Mouse (Mus musculus) kidney, postnatal 36 days (tissue): ENCODE data around the gene Adk.
A peak's percentile ranks its signal among the peaks of the same experiment; 100 is the strongest.

Source experiments
- DNase-seq, 2 experiments: peaks; one replicate each; pipeline ENCODE4 v3.0.0; 2021 to 2022; ENCODE audit warnings: mixed read lengths in 2 of 2

Adk gene

DNA sequence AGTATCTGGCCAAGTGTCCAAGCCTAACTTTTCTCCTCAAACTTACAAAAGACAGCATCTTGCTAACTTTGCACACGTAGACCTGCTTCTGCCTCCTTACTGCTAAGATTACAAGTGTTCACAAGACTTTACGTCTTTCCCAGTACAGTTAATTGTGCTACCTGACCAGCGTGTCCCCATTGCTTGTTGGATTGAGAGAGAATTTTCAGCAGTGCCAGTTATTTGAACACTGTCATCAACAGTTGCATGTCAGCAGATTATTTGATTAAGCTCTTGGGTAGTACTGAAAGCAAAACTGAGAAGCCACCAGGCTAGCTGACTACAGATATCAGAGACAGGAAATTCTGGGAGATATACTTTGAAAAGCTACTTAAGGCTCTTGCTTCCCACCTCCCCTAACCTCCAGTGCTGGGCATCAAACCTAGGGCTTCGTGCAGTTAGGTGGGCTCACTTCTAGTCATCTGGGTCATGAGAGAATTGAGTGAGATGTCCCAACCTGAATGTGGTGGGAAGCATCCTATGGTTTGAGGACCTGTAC, 50.4 kb downstream of the Adk start:
- no peak for DNase-seq

DNA sequence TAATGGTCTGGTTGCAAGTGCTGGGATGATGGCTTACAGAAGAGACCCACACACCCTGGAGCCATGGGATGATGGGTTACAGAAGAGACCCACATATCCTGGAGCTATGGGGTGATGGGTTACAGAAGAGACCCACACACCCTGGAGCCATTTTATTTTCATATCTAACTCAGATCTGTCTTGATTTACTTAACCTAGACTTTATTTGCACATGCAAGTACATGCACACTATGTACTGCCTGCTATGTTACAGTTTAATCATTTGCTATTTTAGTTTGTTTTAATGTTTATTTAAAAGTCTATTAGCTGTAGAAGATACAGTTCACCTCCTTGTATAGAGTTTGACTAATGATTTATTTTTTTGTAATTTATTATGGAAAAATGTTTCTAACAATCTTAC, 52.7 kb downstream of the Adk start:
- DNase-seq, result no peak

DNA sequence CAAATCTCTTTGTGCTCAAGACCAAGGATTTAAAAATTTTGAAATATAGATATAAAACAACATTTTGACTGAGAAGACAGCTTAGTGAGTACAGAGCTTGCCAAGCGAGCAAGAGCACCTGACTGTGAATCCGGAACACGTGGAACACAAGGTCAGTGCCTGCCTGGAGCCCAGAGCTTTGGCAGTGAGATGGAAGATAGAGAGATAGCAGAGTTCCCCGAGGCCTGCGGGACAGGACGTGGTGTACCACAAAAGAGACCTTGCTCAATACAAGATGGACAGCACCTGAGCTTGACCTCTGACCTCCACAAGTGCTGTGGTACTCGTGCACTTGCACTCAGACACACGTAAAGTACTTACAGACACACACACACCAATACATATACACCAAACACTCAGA, 54.2 kb downstream of the Adk start:
- DNase-seq, result peak; percentile 68 to 77

DNA sequence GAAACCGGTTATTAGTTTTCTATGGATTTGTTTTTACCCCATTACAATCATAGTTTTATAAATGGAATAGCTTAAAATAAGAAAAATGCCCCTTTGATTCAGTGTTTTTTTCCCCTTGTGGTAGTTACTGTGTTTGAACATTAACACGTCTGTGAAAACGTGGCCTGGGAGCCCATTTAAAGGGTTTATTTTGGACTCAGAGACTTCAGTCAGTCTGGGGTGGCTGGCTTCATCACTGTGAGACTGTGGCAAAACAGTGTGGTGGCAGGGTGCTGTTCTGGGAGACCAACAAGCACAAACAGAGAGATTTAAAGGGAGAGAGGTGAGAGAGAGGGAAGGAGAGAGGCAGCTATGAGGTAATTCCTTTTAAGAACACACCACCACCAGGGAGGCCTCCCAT, 55.2 kb downstream of the Adk start:
- peak; percentile 41 to 64 for DNase-seq

DNA sequence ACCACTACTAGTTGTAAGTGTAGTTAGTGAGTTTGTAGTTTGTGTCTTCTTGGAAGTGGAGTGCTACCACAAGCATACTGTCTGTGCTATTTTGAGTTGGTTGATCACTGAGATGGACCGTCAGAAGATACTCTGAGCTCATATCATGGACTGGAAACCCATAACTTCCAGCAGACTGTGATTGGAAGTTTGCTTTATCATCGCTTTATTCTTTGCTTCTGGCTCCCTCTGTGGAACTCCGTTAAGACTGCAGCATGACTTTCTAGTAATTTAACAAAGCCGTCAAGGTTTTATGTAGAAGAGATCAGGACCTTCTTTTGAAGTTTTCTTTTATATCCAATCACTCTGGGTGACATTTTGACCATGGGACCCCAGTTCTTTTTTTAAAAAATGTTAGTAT, 58.1 kb downstream of the Adk start:
- DNase-seq, result peak in 1 of 2 experiments; percentile 33

DNA sequence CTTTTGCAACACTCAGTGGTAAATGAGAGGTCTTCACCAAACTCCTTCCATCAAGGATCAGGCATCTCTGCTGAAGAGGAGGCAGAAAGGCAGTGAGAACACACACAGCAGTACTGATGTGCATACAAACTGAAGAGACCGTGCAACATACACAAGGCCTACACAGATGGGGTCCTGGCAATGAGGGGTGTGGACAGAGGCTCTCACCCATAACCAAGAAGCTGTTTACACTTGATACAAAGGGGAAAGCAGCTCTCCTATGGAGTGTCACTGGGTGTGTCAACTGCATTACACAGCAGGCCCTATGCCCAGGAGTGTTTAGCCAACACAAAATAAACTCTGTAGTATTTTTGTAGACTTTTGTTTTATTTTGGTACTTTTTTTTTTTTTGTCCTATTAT, 59.1 kb downstream of the Adk start:
- DNase-seq, result no peak

DNA sequence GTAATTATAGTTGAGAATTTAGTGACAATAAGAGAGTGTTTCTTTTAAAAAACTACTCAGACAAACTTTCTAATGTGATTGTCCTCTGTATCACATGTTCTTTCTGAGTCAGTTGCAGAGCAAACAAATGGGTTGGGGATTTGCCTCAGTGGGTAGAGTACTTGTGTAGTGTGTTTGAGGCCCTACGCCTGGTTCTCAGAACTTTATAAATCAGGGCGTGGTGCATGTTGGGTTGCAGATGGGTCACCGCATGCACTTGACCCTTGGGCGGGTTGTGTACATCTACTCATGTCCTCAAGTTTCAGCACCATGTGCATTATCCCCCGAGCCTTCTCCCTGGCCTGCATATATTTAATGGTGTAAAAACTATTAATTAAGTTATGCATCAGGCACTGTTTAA, 59.8 kb downstream of the Adk start:
- no peak for DNase-seq

DNA sequence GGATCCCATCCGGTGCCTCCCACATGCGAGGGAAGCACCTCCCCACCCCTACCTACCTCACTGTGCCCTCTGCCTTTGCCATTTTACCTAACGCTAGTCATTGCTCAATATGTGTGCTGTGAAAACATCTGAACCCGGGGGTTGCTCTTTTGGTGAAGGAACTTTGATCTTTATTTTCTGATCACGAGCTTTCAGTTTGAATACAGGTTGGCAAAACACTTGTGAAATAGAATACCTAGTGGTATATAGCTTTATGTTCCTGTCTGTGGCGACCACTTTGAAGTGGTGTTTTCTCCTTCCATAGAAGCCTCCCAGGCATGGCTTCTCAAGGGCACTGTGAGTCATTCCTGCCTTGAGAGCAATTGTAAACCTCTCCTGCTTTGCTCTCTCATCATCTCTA, 60.4 kb downstream of the Adk start:
- peak in 1 of 2 experiments; percentile 57 for DNase-seq

DNA sequence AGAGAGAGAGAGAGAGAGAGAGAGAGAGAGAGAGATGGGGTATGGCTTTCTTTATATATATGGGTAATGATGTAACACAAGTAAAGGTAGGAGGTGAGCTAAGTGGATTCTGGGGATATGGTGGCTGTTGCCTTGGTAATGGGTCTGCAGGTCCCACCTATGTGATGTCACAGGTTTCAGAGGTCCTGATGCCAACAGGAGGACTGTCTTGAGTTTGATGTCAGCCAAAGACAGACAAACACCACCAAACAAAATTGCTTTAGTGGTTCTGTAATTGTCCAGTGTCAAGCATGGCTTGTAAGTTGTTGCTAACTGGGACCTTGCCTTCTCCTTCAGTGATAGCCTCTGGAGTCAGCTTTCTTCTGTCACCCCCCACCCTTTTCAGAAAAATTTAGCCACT, 62.0 kb downstream of the Adk start:
- no peak for DNase-seq

DNA sequence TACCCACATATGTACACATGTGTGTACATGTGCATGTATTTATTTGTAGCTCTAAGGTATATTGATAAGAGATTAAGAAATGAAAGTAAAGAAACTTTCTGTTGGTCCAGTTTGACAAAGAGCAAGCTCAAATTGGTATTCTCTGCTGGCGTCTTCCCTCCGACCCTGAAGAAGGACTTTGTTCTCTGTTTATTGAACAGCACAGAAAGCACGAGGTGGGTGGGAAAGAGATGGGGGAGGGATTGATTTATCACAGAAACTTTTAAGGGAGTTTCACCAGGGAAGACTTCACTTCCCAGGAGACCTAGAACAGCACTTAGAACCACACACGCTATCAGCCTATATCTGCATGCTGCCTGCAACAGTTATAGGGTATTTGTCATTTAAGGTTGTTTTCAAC, 62.9 kb downstream of the Adk start:
- DNase-seq, result peak; percentile 36 to 46

DNA sequence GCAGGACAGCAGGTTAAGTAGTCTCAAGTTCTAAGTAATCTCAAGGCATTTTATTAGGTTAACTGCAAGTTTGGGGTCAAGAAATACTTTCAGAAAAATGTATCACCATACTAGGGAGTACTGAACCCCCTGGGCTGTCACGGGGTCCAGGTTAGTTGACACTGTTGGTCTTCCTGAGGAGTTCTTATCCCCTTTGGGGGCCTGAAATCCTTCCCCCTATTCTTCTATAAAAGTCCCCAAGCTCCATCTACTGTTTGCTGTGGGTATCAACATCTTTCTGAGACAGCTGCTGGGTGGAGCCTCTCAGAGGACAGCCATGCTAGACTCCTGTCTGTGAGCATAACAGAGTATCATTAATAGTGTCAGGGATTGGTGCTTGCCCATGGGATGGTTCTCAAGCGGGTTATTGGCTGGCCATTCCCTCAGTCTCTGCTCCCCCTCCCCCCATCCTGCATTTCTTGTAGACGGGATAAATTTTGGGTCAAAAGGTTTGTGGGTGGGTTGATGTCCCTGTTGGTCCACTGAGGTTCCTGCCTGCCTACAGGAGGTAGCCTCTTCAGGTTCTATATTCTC, 63.6 kb downstream of the Adk start:
- DNase-seq, result peak; percentile 40 to 67

DNA sequence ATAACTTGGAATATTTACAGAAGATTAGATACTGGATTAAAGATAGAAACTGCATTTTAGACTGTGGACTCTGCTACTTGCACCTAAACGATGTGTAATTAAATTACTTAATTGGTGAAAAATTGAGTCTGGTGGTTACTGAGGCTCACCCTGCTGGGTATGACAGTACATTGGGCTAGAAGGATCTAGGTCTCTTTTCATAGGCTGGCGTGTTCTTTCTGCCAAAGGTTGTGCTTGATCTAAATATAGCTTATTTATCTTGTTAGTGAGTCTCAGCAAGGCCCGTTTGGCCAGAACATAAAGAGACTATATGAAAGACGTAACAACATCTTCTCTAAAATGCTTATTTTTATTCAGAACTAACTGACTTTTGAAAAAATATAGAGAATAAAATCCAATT, 65.7 kb downstream of the Adk start:
- DNase-seq, result no peak

DNA sequence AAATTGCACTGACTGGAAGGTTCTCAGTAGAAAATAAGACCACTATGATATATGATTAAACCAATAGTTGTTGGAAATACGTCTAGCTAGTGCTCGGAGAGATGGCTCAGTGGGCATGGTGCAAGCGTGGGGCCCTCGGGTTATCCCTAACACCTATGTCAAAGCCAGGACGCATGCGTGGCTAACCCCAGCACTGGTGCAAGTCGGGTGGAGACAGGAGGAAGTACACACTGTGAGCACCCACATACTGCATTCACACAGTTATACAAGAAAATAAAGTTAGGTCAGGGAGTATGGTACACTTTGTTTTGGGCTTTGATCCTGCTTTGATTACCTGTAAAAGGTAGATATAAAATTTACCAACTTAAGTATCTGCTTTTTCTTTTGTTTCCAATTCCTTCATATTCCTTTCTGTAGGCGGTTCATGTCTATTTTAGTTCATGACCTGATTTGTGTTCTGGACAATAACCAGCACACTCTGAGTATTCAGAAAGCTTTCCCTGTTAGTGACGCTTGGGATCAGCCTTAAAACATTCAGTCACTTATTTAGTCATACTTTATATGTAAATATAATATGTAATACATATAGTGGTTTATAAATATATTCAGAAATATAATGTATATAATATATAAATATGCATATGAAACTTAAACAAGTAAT, 67.4 kb downstream of the Adk start:
- DNase-seq, result no peak

DNA sequence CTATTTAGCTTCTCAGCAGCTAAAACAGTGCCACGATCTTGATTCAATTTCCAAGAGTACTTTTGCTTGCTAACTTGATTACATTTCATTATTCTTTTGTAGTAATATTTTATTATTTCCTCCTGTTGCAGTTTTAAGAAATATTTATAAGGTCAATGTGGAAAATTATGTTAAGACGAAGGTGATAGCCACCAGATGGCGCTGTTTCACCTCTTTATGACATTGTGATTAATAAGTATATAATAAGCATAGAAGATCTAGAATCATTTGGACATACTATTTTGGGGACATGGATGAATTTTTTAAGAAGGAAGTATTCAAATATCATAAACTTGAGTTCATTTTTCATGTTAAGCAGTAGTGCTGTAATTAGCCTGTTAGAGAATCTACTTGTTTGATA, 68.1 kb downstream of the Adk start:
- peak; percentile 37 to 78 for DNase-seq

DNA sequence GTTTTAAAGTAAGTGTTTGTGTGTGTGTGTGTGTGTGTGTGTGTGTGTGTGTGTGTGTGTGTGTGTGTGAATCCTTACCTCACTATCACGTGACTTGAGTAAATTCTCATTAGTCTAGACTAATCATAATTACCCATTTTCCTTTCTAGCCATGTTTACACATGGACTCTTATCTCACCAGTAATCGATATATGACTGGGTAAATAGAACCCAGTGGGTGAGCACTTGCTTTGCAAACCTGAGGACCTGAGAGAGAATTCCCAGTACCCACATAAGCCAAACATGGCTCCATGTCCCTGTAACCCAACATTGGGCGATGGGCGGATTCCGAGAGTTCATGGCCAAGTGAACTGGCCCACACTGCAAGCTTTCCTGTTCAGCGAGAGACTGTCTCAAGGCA, 74.8 kb downstream of the Adk start:
- DNase-seq, result no peak

DNA sequence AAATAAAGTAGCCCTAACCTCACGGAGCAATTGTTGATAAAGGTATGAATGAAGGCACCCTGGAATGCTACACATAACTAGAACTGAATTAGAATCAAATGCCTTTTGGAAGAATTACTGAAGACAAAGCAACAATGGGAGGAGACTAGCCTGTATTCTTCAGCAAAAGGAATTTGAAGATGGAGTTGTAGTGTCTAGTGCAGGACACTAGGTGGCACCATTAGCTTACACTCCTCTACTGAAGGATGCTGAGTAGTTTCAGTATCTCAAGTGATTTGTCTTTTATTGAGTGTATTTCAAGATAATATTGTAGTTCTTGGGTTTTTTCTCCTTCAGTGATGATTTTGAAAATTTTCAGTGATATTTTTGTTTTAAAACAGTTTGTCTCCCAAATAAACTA, 84.5 kb downstream of the Adk start:
- peak; percentile 58 to 69 for DNase-seq

DNA sequence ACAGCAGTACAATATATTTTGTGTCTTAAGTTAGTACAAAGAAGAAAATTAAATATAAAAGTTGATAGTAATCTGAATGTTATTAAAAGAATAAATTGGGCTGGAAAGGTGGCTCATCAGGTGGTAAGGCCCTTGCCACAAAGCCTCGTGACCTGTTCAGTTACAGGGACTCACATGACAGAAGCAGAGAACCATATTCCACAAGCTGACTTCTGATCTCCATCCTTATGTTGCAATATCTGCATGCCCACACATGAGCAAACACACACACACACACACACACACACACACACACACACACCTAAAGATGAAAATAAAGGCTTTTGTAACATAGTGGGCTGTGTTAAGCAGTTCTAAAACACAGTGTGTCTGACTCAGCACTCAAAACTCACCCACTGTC, 90.2 kb downstream of the Adk start:
- no peak for DNase-seq

DNA sequence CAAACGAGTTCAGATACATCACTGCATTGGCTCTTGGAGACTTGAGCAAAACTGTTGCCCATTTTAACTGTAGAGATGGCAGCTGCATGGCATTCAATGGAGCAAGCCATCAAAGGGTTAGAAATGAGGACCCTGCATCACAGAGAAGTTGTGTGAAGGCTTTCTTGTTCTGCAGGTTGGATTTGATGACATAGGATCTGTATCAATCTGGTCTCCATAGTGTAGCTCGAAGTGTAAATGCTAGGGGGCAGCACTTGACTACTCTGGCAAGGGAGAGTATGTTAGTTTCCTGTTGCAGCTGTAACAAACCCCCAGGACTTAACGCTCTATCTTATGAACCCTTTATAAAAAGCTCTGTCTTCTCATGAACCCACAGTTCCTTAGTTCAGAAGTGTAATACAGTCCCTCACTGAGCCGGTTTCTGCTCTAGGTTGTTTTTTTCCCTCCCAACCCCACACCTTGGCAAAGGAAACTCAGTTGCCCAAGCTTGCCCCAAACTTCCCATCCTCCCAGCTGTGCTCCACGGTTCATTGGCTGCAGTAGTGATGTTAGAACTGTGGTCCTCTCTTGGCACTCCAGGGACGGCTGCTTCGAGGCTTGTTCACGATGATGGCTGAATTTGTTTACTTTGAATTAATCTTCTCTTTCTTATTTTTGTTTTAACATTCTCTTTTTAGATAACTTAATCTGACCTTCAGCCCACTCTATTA, 91.2 kb downstream of the Adk start:
- peak; percentile 33 to 60 for DNase-seq

DNA sequence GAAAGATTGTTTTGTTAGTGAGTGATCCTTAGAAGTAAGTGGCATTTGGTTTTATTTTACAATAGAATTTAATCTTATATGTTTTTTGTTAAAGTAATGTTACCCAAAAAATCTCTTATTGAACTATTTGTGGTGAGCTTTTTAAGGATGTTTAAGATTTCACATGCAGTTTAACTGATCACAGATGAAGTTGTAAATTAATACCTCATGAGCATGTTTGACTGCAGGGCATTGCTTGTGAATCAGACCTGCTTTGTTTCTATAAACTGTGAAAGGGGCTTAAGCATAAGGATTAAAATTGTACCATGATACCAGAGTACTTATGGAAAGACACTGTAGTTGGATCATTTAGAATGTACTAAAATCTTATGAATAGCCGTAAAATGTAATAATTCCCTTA, 94.8 kb downstream of the Adk start:
- DNase-seq, result no peak

DNA sequence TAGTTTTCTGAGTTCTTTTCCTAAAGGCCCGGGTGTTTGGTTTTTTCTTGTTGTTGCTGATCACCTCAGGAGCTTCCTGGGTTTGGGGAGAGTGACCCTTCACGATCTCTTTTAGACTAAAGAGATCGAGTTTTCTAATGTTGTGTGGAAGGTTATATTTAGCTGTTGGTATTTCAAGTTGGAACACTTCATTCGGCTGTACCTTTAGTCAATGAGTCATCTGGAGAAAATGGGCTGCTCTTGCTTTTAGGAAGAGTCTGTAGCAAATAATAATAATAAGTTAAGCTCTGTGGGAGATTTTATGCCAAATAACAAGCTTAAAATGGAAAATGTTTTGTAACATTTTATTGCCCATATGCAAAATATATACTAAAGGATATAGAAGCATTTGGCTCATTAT, 97.9 kb downstream of the Adk start:
- no peak for DNase-seq

DNA sequence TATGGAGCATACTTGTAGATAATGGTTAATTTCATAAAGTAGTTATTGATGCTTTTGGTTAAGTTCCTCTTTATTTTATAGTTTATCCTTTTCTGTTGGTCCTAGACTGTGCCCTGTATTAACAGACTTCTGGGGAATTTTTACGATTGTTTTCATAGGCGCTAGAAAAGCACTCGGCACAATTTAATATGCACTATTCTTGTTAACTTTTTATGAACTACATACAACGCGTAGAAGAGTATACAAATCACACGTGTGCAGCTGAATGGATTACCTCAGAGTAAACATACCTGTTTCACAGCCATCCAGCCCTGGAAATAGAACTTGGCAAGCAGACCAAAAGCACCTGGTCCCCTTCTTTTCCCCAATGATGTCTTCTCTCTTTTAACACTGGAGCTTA, 99.7 kb downstream of the Adk start:
- DNase-seq, result no peak

DNA sequence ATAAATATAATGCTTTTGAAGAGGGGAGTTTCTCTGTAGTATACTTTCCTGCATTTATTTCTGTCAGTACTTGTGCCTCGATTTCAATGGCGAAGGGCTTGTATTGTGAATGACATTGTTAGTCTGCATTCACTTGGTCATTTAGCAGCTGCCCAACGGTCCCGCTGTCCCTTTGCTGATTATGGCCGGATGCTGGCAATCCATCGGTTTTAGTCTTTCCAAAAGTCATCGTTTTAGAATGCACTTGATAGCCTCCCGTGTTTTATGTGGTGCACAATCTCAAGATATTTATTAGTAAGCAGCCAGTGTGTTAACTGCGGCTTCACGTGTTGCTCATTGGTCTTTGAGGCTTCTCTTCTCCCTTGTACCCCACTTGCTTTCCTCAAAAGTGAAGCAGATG, 113.3 kb downstream of the Adk start:
- no peak for DNase-seq

DNA sequence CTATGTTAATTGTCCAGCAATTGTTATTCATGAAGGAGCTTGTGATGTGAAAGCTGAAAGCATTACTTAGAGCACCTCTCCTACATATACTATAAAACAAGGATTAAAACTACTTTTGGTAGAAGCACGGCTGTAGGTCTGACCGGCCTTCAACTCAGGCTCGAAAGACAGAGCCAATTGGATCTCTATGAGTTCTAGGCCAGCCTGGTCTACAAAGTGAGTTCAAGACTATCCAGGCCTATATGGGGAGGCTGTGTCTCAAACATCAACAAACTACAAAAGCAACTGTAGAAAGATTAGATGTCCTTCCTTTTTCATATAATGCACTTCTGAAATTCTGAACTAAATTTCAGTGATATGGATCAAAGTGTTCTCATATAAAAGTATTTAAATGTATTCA, 113.7 kb downstream of the Adk start:
- DNase-seq, result no peak
